ENCODE assay signal across 24 mouse cellular contexts in the genomic region with DNA sequence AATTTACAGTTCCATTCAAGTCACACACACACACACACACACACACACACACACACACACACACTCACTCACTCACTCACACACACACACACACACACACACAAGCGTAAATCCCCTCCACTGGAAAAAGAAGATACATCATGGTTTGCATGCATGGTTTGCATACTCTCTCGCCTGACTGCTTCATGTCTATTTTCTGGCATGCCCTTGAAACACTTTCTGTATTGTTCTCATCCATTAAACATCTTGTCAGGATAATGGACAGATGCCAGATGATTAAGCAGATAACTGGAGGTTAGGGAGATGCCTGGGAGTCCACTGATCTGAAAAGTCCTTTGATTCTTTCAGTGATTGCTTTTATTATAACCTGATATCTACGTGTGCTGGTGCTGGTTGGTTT.
A peak's percentile ranks its signal among the peaks of the same experiment; 100 is the strongest.
DNase-seq lines count a peak whose midpoint lies in the region; ATAC-seq and TF ChIP-seq lines count a peak whose summit lies in the region.
"Had no signal": no experiment of that assay in that cellular context is flagged by ENCODE, and none has a peak within 500 bp of the region (broad histone marks: within the 10 kb centered on the region; RNA-seq: fewer than 3 reads in every experiment).

No protein-coding gene starts in this region.

- H3K4me3 ChIP-seq in lung, embryonic 14.5 days (ENCODE audit: low read depth, low read length): no peak overlapping the region
- H3K4me3 ChIP-seq in hindbrain, embryonic 16.5 days (ENCODE audit: low read length): no peak overlapping the region
- H3K4me3 ChIP-seq: embryonic facial prominence, embryonic 12.5 days; heart, adult 2 months; limb, embryonic 12.5 days; liver, embryonic 12.5 days; myocyte had no signal

- no peak overlapping the region for H3K27ac ChIP-seq in lung, embryonic 14.5 days (ENCODE audit: low read depth)
- no peak overlapping the region for H3K27ac ChIP-seq in hindbrain, embryonic 16.5 days (ENCODE audit: low read depth, low read length)
- H3K27ac ChIP-seq: embryonic facial prominence, embryonic 12.5 days; heart, adult 2 months; limb, embryonic 12.5 days; liver, embryonic 12.5 days had no signal

- no peak overlapping the region for H3K4me2 ChIP-seq in lung, embryonic 14.5 days
- no peak overlapping the region for H3K4me2 ChIP-seq in hindbrain, embryonic 16.5 days (ENCODE audit: low read length)
- H3K4me2 ChIP-seq: embryonic facial prominence, embryonic 12.5 days; limb, embryonic 12.5 days; liver, embryonic 12.5 days had no signal

- ATAC-seq in lung, embryonic 14.5 days (ENCODE audit: insufficient read depth): no peak
- peak; percentile 56 for ATAC-seq in hindbrain, embryonic 16.5 days
- ATAC-seq in inflammation-experienced regulatory T-cells, adult 6 months: no peak
- ATAC-seq: CD4-positive, CD25-positive, alpha-beta regulatory T cell, adult 4 months; intestine, postnatal 0 days; liver, embryonic 12.5 days had no signal

- no peak for TF ChIP-seq CTCF in lung, embryonic 14.5 days (IDR thresholded peaks at IDR 0.05; ENCODE audit: low read depth)

- no peaks in the 10 kb centered on the region for H3K9me3 ChIP-seq in lung, embryonic 14.5 days (ENCODE audit: low read depth, low read length)
- no peaks in the 10 kb centered on the region for H3K9me3 ChIP-seq in hindbrain, embryonic 16.5 days (ENCODE audit: control insufficient read depth, low read length)
- H3K9me3 ChIP-seq: embryonic facial prominence, embryonic 12.5 days; limb, embryonic 12.5 days; liver, embryonic 12.5 days had no signal

- peak; percentile 37 for DNase-seq in lung, embryonic 14.5 days
- DNase-seq in lung, postnatal 36 days: no peak
- DNase-seq in A20 (ENCODE audit: low read depth, low spot score): peak; percentile 13
- peak; percentile 98 for DNase-seq in Muller cell, postnatal 12 days (ENCODE audit: inconsistent ontology term)
- no peak for DNase-seq in kidney, adult 9 months
- DNase-seq: adrenal gland, postnatal 36 days; cerebellum, adult 9-10 months; gastrocnemius, postnatal 14 days; heart, adult 2 months; heart, postnatal 4 days; lung, adult 2 months; lung, postnatal 4 days; right cerebral cortex, postnatal 14 days; spleen, adult 18-20 months; thymus, postnatal 25 days had no signal

- WGBS in lung, embryonic 14.5 days: 79% methylated on average over 3 of the region's 3 CpGs
- WGBS in hindbrain, embryonic 16.5 days: 26% methylated on average over 3 of the region's 3 CpGs

- no peaks in the 10 kb centered on the region for H3K36me3 ChIP-seq in lung, embryonic 14.5 days (ENCODE audit: insufficient read depth)
- no peaks in the 10 kb centered on the region for H3K36me3 ChIP-seq in hindbrain, embryonic 16.5 days (ENCODE audit: control insufficient read depth, insufficient read depth, low read length)
- H3K36me3 ChIP-seq: embryonic facial prominence, embryonic 12.5 days; G1E; limb, embryonic 12.5 days; liver, embryonic 12.5 days had no signal

- H3K4me1 ChIP-seq in lung, embryonic 14.5 days (ENCODE audit: insufficient read depth): no peaks in the 10 kb centered on the region
- no peaks in the 10 kb centered on the region for H3K4me1 ChIP-seq in hindbrain, embryonic 16.5 days (ENCODE audit: control insufficient read depth, insufficient read depth, low read depth, low read length)
- H3K4me1 ChIP-seq: embryonic facial prominence, embryonic 12.5 days; limb, embryonic 12.5 days; liver, embryonic 12.5 days had no signal

- H3K27me3 ChIP-seq in lung, embryonic 14.5 days (ENCODE audit: insufficient read depth, low read length): no peaks in the 10 kb centered on the region
- no peaks in the 10 kb centered on the region for H3K27me3 ChIP-seq in hindbrain, embryonic 16.5 days (replicated peaks; ENCODE audit: control insufficient read depth, insufficient read depth, low read length)
- H3K27me3 ChIP-seq: embryonic facial prominence, embryonic 12.5 days; limb, embryonic 12.5 days; liver, embryonic 12.5 days had no signal

- H3K9ac ChIP-seq in lung, embryonic 14.5 days: no peak overlapping the region
- H3K9ac ChIP-seq in hindbrain, embryonic 16.5 days (ENCODE audit: low read depth, low read length): no peak overlapping the region
- H3K9ac ChIP-seq: embryonic facial prominence, embryonic 12.5 days; limb, embryonic 12.5 days; liver, embryonic 12.5 days had no signal

Comparison
In these comparisons a context has a peak if more than half of its experiments do, and no peak if none do; other contexts are left out.
1. DNase-seq: peak in lung, embryonic 14.5 days (single experiment), A20 (single experiment) and Muller cell, postnatal 12 days (single experiment); none in lung, postnatal 36 days (single experiment) and kidney, adult 9 months (single experiment).